Mouse (Mus musculus): ENCODE data around the gene Rhbdl1.

The Rhbdl1 gene

DNA sequence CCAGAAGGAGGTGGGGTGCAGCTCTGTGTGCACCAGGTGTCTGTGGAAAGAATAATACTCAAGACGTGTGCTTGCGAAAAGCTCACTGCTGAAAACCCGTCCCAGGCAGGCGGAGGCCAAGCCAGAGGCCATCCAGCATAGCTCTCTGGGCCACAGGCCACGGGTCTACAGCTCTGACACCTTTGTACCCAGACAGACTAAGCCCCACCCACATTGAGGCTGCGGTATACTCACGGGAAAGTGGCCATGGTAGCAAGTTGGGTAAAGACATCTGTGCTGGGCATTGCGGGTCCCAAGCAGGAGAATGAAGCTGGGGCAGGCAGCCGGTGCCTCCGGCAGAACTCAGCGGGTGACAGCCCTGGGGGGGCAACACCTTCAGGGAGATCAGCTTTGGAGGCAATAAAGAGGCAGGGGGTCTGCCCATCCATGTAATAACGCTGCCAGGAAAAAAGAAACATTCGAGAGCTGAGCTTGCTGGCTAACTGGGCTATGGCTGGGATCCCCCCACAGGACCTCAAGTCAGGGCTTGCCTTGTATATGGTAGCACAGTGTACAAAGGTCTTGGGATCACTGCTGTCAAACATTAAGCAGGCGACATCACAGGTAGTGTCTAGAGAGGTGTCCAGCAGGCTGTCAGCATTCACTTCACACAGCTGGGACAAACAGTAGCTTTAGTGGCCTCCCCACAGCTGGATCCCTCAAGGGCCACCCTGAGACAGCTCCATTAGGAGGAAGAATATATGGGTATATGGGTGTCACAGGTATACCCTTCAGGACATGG lies 2.5 kb upstream of the Rhbdl1 start:
- DNase-seq (ENCODE audit: low read depth, low spot score), result no peak

DNA sequence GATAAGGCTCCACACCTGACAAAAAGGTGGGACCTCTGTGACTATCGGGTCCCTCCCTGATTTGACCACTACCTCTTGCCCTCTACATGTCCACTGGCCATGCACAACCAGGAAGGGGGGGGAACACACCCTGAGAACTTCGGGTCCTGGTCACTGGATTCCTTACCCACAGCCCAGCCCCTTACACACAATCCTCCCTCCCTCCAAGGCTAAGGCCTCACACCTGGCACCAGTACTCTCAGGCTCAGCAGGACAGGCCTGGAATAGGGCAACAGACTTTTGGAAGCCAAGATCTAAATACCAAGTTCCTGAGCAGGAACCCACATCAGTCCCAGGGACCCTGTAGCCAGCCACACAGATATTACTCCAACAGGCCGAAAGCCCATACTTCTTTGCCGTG lies 1.8 kb upstream of the Rhbdl1 start:
- DNase-seq (ENCODE audit: low read depth, low spot score), result no peak

DNA sequence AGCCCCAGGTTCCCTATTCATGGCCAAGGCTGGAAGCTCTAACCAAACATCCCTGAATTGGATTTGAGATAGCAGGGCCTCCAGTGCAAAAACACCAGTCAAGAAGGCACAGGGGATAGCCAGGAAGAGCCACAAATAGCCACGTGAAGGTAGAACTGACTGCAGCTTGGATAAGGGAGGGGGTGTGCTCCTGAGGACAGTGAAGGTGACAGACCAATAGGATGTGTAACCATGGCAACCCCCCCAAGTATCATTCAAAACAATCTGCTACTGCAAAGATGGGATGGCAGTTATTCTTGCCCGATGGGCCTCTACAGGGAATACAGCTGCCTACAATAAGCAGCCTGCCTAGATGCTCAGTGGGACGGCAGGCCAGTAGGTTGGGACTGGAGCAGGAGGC lies 438 bp upstream of the Rhbdl1 start:
- DNase-seq (ENCODE audit: low read depth, low spot score), result no peak

DNA sequence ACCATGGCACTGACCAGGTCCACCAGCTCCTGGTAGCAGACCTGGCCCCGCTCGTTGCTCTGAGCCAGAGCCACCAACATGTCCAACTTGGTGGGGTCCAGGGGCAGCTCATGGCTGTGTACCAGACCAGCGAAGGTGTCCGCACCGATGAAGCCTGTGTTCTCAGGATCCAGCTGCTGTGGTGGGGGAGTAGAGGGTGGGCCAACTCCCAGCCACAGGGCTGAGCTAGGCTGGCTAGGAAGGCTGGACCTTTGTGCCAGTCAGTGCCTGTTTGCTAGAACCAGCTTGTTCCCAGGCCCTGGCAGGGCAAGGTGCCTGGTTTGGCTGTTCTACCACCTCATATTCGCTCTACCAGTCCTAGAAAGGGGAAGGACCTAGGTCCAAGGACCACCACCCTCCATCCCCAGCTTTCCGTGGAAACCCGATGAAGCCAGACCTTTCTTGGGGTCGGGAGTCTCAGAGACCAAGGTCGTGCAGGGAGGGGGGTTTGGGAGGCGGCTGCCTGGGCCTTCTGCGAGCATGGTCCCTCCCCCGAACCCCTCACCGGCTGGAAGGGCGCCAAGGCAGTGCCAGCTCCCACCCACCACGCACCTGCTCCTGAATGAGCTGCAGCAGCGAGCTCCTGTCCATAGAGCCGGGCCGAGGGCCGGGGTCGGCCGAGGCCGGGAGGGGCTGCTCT lies 559 bp downstream of the Rhbdl1 start:
- DNase-seq (ENCODE audit: low read depth, low spot score), result no peak

DNA sequence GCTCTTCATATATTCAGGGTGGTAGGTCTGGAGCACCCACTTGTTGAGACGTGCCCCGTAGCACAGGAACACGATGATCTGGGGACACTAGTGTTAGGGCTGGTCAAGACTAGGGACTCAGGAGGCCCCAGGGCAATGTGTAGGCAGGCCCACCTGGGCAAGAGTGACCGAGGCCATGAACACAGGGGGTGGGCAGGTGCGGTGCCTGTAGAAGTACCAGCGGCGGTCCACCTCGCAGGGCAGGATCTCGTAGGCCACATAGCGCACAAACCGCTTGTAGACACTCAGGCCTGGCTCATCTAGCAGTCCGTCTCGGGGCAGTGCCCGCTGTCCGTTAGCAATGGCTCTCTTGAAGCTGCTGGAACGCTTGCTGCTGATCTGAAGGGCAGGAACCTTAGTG lies 1.3 kb downstream of the Rhbdl1 start:
- DNase-seq (ENCODE audit: low read depth, low spot score), result no peak

DNA sequence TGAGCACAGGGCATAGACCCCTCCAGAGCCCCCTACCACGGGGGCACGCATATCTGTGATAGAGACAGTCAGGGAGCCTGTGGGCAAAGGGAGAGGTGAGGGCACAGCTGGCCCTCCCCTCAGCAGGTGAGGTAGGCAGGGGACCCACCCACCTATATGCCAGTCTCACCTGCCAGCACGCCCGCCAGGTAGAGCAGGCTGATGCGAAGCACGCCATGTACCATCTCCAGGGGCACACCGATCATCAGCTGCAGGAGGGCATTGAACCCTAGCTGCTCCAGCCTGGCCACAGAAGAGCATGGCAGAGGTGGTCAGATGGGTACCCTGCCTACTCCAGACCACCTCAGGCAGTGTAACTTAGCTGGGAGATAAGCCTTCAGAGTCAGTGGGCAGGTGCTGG lies 1.8 kb downstream of the Rhbdl1 start:
- no peak for DNase-seq (ENCODE audit: low read depth, low spot score)

DNA sequence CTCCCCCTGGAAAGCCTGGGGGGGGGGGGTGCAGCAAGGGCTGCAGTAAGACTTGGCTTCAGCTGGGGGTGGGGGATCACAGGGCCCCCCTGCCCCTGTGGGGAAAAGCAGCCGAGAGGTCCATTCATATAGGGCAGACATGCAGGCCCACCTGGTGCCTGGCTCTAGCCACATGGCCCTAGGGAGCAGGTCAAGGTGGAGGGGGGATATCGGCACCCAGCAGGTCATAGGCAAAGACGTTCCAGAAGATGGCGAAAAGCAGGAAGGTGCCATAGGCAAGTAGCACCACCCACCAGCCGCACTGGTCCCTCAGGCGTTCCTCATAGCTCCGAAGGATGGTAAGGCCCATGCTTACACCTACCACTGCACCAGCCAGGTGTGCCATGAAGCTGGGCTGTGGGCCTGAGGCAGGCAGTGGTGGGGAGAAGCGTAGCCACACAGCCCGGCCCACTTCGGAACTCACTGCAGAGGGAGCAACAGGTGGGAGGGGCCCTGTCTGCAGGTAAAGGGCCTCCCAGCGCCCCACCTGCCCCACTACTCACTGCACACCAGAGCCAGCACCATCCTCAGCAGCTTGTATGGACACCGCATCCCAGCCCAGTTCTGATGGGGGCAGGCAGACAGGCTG lies 2.4 kb downstream of the Rhbdl1 start:
- no peak for DNase-seq (ENCODE audit: low read depth, low spot score)

DNA sequence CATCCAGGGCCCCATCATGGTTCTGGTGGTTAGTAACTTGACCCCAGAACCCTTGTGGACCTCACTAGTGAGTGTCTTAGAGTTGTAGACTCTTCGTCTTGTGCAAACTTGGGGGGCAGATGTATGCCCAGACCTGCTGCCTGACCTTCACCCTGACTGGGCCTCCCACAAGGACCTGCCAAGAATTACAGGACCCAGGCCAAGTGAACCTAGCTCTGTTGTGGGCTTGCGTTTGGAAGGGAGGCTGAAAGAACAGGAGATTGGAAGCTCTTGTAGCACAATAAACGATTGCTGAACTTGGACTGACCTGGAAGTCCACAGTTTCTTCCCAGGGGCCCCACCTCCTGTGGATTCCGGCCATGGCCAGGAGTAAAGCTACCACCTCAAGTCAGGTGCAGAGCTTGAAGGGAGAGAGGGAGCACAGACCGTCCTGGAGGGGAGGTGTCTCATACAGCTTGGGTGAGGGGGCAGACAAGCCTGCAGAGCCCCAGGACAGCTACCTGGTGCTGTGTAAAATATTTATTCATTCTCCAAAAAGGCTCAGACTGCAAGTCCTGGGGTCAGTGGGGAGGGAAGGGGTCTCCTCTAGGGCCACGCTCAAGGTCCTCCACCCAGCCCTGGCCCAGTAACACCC lies 3.0 kb downstream of the Rhbdl1 start:
- no peak for DNase-seq (ENCODE audit: low read depth, low spot score)

DNA sequence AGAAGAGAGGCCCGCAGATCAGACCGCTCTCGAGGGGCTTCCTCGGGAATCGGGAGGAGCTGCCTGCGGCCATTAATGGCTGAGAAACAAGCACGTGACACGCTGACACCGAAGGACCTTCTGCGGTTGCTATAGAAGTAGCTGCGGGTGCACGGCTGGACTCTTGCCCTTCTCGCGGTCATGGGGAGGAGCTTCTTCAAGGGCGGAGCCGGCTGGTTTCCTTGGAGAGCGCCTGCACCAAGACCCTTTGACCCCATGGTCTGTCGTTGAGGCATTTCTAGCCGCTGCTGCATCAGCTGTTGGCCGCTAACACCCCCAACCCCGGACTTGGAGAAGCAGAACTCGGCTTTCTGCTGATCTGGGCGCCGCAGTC lies 3.8 kb downstream of the Rhbdl1 start, which contains the start of gene Stub1:
TSS of gene Stub1 (minus strand) at position 114 of the 373 bp plus-strand sequence.
- DNase-seq (ENCODE audit: low read depth, low spot score), result peak; percentile 91

DNA sequence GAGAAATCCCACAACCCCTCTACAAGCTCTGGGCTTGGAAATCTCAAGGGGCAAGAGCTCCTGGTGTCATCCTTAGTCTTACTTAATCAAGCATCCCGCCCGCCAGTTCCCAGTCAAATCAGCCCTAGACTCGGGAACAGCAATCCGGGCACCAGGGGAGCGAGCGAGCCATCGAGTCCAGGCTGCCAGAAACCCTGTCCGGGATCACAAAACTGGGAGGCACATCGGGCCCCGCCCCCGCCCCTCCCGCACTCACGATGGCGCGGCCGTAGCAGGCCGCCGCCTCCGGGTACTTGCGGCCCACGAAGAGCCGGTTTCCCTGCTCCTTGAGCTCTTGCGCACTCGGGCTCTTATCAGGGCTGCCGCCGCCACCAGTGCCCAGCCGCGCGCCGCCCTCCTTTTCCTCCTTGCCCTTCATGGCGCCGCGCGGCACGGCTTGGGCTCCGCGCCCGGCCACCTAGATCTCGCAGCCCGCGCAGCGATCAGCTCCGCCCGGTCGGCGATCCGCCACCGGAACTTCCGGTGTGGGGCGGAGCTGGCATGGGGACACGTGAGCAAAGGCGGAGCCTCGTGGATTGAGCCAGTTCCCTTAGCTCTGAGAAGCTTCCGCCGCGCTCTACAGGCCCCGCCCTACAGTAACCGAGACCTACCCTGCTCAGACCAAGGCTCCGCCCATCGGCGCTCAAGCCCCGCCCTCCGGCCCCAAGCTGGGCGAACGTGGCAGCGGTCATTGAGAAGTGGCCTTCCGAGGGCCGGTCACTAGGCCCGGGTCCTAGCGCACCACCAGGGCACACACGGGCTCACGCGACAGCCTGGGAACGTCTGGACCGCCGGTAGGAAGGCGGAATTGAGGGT lies 4.4 kb downstream of the Rhbdl1 start:
- DNase-seq (ENCODE audit: low read depth, low spot score), result peak; percentile 99

DNA sequence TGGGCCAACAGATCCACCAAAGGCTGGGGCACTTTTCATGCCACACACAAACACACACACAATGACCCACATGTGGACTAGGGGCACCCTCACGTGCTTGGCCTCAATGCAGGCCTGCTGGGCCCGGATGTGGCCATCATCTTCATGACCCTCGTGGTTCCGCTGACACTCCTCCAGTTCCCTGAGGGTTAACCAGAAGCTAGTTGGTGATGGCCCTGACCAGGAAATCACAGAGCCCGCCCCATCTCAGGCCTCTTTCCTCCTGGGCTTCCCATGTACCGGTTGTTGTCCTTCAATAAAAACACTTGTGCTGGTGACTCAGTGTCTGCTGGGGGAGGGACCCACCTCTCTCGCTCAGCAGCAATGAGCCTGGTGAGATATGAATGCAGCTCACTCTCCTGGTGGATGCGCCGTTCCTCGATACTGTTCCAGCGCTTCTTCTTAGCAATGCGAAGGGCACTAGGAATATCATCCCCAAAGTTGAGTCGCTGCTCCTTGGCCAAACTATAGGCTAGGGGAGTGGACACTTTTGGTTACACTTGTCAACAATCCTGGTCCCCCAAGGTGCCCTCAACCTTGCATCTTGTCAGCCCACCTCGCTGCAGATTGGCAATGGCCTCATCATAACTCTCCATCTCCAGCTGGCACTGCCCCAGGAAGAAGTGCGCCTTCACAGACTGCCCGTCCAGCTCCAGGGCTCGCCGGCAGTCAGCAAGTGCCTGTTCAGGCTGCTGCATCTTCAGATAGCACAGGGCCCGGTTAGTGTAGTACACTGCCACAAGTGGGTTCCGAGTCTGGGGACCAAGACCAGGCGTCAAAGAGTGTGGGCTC lies 5.4 kb downstream of the Rhbdl1 start:
- DNase-seq (ENCODE audit: low read depth, low spot score), result no peak

DNA sequence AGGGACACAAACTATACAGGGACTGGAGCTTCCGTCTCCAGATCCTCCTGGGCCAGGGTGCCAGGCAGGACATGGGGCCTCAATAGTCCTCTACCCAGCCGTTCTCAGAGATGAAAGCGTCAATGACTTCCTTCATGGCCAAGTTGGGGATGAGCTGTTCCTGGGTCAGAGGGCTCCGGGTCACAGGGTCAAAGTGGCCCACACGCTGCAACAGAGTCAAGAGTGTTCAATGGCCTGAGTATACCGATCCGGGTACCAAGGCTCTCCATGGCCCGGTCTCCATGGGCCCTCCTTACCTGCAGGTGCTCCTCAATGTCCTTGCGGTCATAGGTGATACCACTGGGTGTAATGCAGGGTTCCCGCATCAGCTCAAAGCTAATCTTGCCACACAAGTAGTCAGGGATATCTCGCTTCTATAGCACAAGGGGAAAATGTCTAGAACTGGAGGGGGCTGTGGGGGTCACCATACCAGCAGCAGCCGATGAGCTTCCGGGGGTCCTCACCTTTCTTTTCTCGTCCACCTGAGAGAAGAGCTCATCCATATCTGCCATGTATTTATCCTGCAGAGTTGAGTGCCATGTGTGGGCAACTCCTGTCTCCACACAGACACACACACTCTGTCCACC lies 6.2 kb downstream of the Rhbdl1 start:
- DNase-seq (ENCODE audit: low read depth, low spot score), result no peak

DNA sequence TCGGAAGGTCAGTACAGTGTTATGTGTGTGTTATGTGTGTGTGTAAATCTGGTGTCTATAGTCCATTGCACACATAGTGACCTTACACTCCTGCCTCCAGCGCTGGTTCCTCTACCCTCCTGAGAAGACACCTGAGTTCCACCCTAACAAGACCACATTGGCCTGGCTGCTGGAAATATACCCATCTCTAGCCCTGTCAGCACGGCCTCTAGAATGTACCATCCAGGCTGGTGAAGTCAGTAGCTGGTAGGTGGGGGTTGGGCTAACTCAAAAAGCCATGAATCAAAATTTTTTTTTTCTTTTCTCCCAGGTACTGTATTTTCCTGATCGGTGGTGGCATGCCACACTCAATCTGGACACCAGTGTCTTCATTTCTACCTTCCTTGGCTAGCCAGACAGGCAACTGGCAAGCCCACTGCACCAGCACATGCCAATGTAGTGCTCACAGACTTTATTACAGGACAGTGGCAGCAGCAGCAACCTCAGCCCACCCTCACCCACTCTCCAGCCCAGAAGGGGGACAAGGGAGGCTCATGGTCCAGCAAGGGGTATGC lies 6.8 kb downstream of the Rhbdl1 start:
- DNase-seq (ENCODE audit: low read depth, low spot score), result no peak

DNA sequence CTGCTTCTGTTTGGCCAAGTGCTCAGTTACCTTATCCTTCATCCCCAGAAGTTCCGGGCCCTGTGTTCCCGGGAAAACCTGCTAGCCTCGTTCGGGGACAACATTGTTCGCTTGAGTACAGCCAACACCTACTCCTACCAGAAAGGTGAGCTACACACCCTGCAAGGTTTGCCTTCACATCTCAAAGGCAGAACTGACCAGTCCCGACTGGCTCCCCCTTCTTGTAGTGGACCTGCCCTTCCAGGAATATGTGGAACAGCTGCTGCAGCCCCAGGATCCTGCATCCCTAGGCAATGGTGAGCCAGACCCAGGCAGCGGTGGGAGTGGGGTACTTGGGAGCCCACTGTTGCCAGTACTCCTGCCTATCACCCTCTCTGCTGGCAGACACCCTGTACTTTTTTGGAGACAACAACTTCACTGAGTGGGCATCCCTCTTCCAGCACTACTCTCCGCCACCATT lies 7.5 kb downstream of the Rhbdl1 start:
- no peak for DNase-seq (ENCODE audit: low read depth, low spot score)

DNA sequence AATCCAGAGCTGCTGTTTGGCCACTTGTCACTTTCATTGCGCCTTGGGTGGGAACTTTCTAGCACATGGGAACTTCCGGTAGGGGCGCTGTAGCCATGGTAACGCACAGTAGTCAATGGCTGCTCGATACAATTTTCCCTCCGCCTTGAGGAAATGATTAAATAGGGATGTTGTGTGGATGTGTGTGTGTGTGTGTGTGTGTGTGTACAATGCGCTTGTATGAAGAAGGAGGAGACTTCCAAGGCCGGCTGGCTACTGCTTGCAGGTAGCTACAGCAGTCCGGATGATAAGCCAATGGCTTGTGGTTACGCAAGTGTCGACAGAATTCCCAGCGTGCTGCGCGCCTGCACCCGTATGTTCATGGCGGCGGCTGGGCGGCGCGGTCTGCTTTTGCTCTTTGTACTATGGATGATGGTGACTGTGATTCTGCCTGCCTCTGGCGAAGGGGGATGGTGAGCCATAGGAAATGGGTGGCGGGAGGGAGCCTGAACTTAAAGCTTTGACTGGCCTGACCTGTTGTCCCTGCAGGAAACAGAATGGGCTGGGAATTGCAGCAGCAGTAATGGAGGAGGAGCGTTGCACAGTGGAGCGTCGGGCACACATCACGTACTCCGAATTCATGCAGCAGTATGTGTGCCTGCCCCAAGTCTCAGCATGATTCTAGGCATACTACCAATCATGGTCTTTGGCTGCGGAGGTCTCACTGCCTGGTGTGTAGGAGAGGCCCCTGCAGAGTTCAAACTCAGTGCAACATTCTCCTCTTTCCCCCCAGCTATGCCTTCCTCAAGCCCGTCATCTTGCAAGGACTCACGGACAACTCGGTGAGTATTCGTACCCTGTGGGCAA lies 8.2 kb downstream of the Rhbdl1 start, which contains the start of gene Jmjd8:
TSS of gene Jmjd8 (plus strand) at position 156 of the 846 bp plus-strand sequence.
- peak; percentile 86 for DNase-seq (ENCODE audit: low read depth, low spot score)

DNA sequence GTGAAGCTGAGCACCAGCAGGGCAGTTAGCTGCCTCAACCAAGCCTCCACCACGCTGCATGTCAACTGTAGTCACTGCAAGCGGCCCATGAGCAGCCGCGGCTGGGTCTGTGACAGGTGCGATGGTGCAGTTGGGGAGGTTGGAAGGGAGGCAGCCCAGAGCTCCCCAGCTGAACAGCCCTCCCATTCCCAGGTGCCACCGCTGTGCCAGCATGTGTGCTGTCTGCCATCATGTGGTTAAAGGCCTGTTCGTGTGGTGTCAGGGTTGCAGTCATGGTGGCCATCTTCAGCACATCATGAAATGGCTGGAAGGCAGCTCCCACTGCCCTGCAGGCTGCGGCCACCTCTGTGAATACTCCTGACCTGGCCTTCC lies 8.9 kb downstream of the Rhbdl1 start:
- no peak for DNase-seq (ENCODE audit: low read depth, low spot score)

DNA sequence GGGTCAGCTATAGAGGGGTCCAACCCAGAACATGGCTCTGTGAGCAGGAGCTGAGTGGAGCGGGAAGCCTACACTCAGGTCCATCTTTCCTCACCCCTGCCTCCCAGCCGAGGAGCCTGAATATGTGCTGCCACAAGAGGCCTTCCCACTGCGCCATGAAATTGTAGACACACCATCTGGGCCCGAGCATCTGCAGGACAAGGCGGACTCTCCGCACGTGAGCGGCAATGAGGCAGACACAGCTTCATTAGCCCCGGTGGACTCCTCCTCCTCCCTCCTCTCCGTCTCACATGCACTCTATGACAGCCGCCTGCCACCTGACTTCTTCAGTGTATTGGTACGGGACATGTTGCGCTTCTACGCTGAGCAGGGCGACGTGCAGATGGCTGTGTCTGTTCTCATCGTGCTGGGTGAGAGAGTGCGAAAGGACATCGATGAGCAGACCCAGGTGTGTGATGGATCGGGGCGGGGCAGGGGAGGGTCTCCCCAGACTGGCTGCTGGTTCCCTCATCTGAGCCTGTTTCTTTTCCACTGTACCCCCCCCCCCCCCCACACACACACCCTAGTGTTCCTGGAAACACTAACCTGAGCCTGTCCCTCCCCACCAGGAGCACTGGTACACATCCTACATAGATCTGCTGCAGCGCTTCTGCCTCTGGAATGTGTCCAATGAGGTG lies 9.4 kb downstream of the Rhbdl1 start:
- peak; percentile 38 for DNase-seq (ENCODE audit: low read depth, low spot score)

DNA sequence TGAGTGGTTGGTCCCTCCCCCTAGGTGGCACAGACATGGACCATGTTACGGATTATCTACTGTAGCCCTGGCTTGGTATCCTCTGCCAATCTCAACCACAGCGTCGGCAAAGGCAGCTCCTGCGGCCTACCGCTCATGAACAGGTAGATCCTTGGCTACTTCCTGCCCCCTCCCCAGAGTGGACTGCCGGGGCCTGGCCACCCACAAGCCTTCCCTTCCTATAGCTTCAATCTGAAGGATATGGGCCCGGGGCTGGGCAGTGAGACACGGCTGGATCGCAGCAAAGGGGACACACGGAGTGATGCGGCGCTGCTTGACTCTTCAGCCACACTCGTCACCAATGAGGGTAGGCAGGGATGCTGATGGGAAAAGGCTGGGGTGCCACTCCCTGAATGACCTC lies 10.1 kb downstream of the Rhbdl1 start:
- DNase-seq (ENCODE audit: low read depth, low spot score), result no peak
